Mouse (Mus musculus) layer of hippocampus, postnatal 14 days (tissue): Measurements from ENCODE around the gene Gm5862. TPM values are rescaled to one million over a fixed set of nuclear protein-coding genes. Genes with fewer than 3 reads are reported as not detected.
"Not testable (repeated sequence)": the region's sequence is repeated elsewhere in the genome, so short reads cannot be mapped to it uniquely, and the experiment has no call there.

Source experiments
- DNase-seq, 2 experiments: peaks; one replicate each; pipeline ENCODE4 v3.0.0; 2021 to 2022; ENCODE audit warnings: low spot score in 2 of 2, mixed read lengths in 1 of 2
- long read RNA-seq, 2 experiments: library from polyadenylated mRNA; stranded (forward); transcript quantifications; one replicate each; pipeline ENCODE4 v2.0.0; 2021
- total RNA-seq, 2 experiments: library from RNA; stranded (reverse); gene quantifications; 2 replicates each; pipeline ENCODE4 v1.2.3; 2021

Gene Gm5862
- total RNA-seq, result not detected
- long read RNA-seq, experiment 1, result 0 reads
- long read RNA-seq, experiment 2, result 0 reads

- not testable (repeated sequence) for DNase-seq
Measured at GRCm38 (mm10) chr5:26022816-26023215, at the start of gene Gm5862. Gm5862 (minus strand) TSS chr5:26022916.

DNA sequence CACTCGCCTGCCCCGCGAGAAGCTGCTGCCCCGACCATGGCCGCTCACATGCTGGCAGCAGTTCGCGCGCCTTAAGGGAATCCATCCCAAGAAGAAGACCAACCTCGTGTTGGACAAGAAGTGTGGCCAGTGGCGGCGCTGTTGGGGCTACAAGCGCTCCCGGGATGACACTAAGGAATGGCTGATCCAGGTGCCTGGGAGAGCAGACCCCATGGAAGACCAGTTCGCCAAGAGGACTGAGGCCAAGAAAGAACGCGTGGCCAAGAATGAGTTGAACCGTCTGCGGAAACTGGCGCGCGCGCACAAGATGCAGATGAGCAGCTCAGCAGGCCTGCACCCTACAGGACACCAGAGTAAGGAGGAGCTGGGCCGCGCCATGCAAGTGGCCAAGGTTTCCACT, 48.0 kb upstream of the Gm5862 start:
- no peak for DNase-seq

GRCm38 (mm10) chr5:26058481-26058880, 35.8 kb upstream of the Gm5862 start, which contains the start of gene Gm7347:
Gm7347 (minus strand) TSS chr5:26058581.
- DNase-seq, result not testable (repeated sequence)

DNA sequence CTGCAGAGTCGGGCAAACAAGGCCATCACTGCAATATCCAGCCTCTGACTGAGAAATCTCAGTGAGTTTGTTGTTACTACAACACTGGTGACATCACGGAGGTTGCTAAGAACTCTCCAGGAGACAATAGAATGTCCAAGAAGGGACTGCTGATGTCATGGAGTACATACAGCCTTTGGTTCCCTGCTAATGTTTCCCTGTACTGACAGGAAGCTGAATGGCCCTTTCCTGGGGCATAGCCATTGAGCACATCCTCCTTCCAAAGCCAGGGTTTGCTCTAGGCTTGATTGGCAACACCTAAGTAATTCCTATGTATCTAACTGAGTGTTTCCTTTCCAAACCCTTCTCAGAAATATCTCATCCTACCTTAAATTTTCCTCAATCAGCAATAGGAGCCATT, 16.7 kb upstream of the Gm5862 start, which contains the start of gene Speer4a:
Gene Speer4a (minus strand): TSS at position 101 of the 400 bp plus-strand sequence.
- not testable (repeated sequence) for DNase-seq

DNA sequence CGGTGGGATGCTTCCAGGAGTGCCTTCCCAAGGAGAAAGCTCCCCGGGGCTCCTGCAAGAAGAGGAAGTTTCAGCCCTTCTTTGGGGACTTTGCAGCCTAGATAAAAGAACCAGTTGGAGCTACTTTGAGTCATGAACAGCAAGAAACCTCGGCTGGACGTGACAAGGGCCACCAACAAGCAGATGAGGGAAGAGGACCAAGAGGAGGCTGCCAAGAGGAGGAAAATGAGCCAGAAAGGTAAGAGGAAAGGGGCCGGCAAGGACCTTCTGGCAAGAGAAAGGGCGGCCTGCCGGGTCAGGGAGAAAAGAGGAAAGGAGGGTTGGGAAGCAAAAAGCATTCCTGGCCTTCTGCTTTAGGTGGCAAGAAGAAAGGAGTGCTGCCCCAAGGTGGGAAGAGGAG, 15.0 kb downstream of the Gm5862 start:
- DNase-seq, result peak in 1 of 2 experiments; percentile 0

GRCm38 (mm10) chr5:26006937-26007695, 15.6 kb downstream of the Gm5862 start:
- peak; percentile 16 to 18 for DNase-seq

GRCm38 (mm10) chr5:26004698-26005097, 18.0 kb downstream of the Gm5862 start, which contains the start of gene Gm1979:
Gm1979 (minus strand) TSS chr5:26004798.
- DNase-seq, result not testable (repeated sequence)

GRCm38 (mm10) chr5:25988550-25988949, 34.2 kb downstream of the Gm5862 start, which contains the start of gene Gm21698:
Gm21698 (minus strand) TSS chr5:25988650.
- DNase-seq, result not testable (repeated sequence)

DNA sequence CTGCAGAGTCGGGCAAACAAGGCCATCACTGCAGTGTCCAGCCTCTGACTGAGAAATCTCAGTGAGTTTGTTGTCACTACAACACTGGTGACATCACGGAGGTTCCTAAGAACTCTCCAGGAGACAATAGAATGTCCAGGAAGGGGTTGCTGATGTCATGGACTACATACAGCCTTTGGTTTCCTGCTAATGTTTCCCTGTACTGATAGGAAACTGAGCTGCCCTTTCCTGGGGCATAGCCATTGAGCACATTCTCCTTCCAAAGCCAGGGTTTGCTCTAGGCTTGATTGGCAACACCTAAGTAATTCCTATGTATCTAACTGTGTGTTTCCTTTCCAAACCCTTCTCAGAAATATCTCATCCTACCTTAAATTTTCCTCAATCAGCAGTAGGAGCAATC, 50.2 kb downstream of the Gm5862 start, which contains the start of gene Gm21680:
Gene Gm21680 (minus strand): TSS at position 101 of the 400 bp plus-strand sequence.
- not testable (repeated sequence) for DNase-seq

Other genes with a start within 250 kb of the Gm5862 start
- not detected for gene Gm21663, start 80.5 kb downstream of the Gm5862 start, total RNA-seq
- gene Gm21671, start 68.5 kb downstream of the Gm5862 start, total RNA-seq, result not detected
- gene Gm21680, start 50.3 kb downstream of the Gm5862 start, total RNA-seq, result not detected
- gene Gm21698, start 34.3 kb downstream of the Gm5862 start, total RNA-seq, result not detected
- under 1 TPM in 1 of 2 experiments, not detected in 1; 0.58 TPM for gene Gm1979, start 18.1 kb downstream of the Gm5862 start, total RNA-seq
- gene Speer4a, start 16.6 kb upstream of the Gm5862 start, total RNA-seq, result not detected
- not detected for gene Gm7347, start 35.7 kb upstream of the Gm5862 start, total RNA-seq
- gene Gm10471, start 66.4 kb upstream of the Gm5862 start, total RNA-seq, result not detected
- gene 5031410I06Rik, start 82.4 kb upstream of the Gm5862 start, total RNA-seq, result not detected
- gene Gm10220, start 98.5 kb upstream of the Gm5862 start, total RNA-seq, result not detected
- under 1 TPM; 0.36 to 0.39 TPM for gene Gm7361, start 234.8 kb upstream of the Gm5862 start, total RNA-seq